Mouse (Mus musculus) stomach, embryonic 16.5 days (tissue): ENCODE results near the gene Prdx5. TPM values are rescaled to one million over a fixed set of nuclear protein-coding genes. Genes with fewer than 3 reads are reported as not detected.

Source experiments
- ATAC-seq: fragments of 200-750 bp; cut with Nextera tagmentation; 2 replicates; pipeline ENCODE4 v1.8.0; 2017; ENCODE audit warnings: moderate number of reproducible peaks, moderate TSS enrichment; ENCODE audit not compliant: insufficient read depth, low FRiP score
- H3K27ac ChIP-seq: fragments of 300-500 bp; sonication (generic); 2 replicates; pipeline ENCODE4 v1.5.1; 2014; ENCODE audit warnings: low read length
- H3K27me3 ChIP-seq: fragments of 300-500 bp; sonication (generic); 2 replicates; pipeline ENCODE4 v1.6.1; 2014; ENCODE audit warnings: low read length, control low read depth, mixed read lengths; ENCODE audit not compliant: control insufficient read depth, insufficient read depth
- H3K36me3 ChIP-seq: fragments of 300-500 bp; sonication (generic); 2 replicates; pipeline ENCODE4 v1.6.1; 2014; ENCODE audit warnings: low read length; ENCODE audit not compliant: control insufficient read depth, insufficient read depth
- H3K4me1 ChIP-seq: fragments of 300-500 bp; sonication (generic); 2 replicates; pipeline ENCODE4 v1.6.1; 2014; ENCODE audit warnings: low read length, control low read depth, mixed read lengths; ENCODE audit not compliant: control insufficient read depth, insufficient read depth
- H3K4me2 ChIP-seq: fragments of 300-500 bp; sonication (generic); 2 replicates; pipeline ENCODE4 v1.6.1; 2014; ENCODE audit warnings: low read depth, low read length, mixed read lengths
- H3K4me3 ChIP-seq: fragments of 300-500 bp; sonication (generic); replicated peaks from 2 replicates; pipeline ENCODE4 v1.5.1; 2014; ENCODE audit warnings: mild to moderate bottlenecking, low read length
- H3K9ac ChIP-seq: fragments of 300-500 bp; sonication (generic); 2 replicates; pipeline ENCODE4 v1.6.1; 2014; ENCODE audit warnings: low read length
- H3K9me3 ChIP-seq: fragments of 300-500 bp; sonication (generic); replicated peaks from 2 replicates; pipeline ENCODE4 v1.6.1; 2016; ENCODE audit warnings: low read length, control low read depth; ENCODE audit not compliant: control insufficient read depth
- WGBS: fragments of 180-500 bp; shearing (Covaris S2); extraction: QIAGEN DNeasy Blood & Tissue Kit; methylation state at CpG from one replicate; pipeline ENCODE4 v1.1.7; 2014; 5-methylcytosine and 5-hydroxymethylcytosine counted together
- polyA plus RNA-seq: library from polyadenylated mRNA; unstranded; fragments of >200 nt; fragmentation: Nextera tagmentation; extraction: Ambion mirVana; gene quantifications from 2 replicates; pipeline ENCODE4 v1.2.1, GENCODE M21; 2015

The Prdx5 gene
- polyA plus RNA-seq, 1 experiment from 2014 or later = 291 TPM

DNA sequence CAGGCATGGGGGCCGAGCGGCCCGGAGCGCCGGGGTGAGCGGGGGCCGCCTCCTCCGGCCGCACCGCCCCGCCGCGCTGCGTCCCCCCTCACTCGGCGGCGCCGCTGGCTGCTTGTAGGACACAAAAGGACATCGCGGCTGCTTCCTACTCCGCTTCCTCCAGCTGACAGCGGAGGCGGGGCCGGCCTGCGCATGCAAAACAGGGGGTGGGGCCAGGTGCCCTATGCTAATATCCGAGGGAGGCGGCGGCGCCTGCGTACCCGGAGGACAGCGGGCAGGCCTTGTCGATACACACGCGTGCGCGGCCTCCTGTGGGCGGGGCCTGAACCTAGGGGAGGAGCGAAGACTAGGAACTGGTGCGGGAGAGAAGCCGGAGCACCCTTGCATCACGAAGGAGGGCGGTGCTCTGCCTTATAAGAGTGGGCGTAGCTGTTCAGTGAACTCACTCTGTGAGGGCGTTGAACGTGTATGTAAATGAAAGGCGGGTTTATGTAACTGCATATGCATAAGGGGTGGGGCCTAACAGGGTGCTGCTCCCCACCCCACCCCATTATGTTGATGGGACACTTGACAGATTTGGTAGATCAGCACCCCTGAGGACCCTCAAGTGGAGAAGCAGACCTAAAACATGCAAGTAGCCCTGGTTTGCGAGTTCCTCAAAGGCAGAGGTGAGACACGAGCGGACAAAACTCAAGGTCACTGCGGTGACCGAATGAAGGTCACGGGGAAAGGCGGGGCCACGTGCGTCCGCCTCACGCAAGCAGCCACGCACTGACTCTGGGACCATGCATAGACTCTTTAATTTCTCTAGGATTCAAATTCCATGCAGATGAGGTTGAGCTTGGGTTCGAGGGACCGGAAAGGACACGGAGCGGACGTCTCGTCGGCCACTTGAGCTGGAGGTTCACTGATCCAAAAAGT is 12.0 kb upstream of the Prdx5 start, which contains the start of gene Esrra:
Gene Esrra (minus strand): TSS at position 167 of the 921 bp plus-strand sequence.
- H3K4me1 ChIP-seq = peaks cover 40% of the 10 kb centered on the region
- under 1% methylated on average over 65 of the region's 66 CpGs for WGBS
- ATAC-seq = peak; percentile 96
- peaks cover 31% of the 10 kb centered on the region for H3K27me3 ChIP-seq
- H3K9me3 ChIP-seq = no peaks in the 10 kb centered on the region; the same call in 1 of the 2 replicates
- H3K27ac ChIP-seq = peak within 1 kb of the TSS; percentile 92
- H3K4me2 ChIP-seq = peak within 1 kb of the TSS; percentile 87
- H3K9ac ChIP-seq = peak within 1 kb of the TSS; percentile 93
- no peaks in the 10 kb centered on the region; the same call in 1 of the 2 replicates for H3K36me3 ChIP-seq
- peak within 1 kb of the TSS; percentile 84 for H3K4me3 ChIP-seq

DNA sequence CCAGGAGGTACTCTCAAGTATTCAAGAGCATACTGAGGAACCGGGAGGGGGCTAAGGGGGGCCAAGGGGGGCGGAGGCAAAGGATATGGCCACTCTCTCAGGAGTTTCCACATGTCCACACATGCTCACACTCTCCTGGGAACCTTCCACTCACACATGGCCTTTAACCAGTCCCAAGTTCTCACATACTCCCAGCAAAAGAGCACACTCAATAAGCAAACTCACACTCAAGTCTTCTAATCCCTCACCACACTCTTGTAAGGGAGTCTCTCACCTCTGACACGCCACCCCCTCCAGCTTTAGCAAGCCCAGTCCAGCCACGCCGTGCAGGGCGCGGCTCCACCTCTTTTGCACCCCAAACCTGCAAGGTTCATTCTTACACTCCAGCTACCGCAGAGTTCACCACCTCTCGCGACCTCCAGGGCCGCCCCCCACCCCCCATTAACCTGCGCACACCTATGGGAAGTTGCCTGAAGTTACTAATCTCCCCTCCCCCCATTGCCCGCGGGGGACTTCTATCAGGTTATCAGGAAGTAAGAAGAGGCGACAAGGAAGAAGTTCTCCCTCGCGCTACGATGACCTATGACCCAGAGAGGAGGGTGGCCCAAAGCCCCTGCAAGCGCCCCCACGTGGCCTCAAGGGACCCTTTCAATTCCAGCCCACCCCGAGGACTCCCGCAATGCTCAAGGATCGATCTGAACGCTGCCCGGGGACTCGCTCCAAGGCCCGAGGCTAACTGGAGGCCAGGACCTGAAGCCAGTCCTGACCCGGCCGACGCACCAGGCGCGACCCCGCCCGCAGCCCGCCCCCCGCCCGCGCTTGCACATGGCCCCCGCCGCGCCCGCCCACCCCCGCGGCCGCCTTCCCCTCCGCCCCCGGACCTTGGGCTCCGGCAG is 11.1 kb upstream of the Prdx5 start:
- H3K9me3 ChIP-seq = no peaks in the 10 kb centered on the region
- H3K9ac ChIP-seq = peak overlapping the region; percentile 93
- peak overlapping the region; percentile 92 for H3K27ac ChIP-seq
- no peak for ATAC-seq
- H3K36me3 ChIP-seq = no peaks in the 10 kb centered on the region; the same call in 1 of the 2 replicates
- H3K4me3 ChIP-seq = peak overlapping the region; percentile 84
- H3K27me3 ChIP-seq = peaks cover 22% of the 10 kb centered on the region
- 3% methylated on average over 47 of the region's 48 CpGs for WGBS
- peaks cover 35% of the 10 kb centered on the region for H3K4me1 ChIP-seq
- peak overlapping the region; percentile 78 for H3K4me2 ChIP-seq

DNA sequence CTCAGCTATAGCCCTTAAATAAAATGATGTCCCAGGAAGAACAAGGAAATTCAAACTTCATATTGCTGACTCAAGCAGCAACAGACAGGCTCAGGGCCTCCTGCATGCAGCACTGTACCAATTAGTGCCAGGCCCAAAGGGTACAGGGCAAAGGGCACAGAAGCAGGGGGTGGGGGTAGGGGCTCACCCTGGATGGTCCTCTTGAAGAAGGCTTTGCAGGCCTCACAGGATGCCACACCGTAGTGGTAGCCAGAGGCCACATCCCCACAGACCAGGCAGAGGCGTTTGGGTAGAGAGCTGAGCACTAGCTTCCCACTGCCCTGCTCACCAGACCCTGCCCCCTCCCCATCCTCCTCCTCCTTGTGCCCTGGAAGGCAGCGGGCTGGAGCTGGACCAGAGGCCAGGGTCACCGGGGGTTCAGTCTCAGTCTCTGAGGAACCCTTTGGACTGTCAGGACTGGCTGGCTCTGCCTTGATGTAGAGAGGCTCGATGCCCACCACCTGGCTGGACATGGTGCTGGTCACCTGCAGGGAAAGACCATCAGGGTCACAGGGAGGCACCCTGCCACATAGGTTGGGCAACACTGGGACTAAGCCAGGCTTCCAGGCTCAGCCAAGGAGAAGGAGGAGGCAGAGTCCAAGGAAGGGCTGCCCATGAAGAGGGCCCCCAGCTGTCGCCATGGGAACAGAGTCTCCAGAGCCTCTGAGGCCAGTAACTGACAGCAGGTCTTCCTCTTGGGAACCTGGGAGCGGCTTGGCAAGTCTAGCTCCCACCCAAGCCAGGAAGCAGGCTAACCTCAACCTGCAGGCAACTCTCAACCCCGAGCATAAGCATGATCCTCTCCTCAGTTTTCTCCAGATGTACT is 10.2 kb upstream of the Prdx5 start:
- H3K4me2 ChIP-seq = peak overlapping the region; percentile 78
- 39% methylated on average over 8 of the region's 8 CpGs for WGBS
- peak overlapping the region; percentile 84 for H3K4me3 ChIP-seq
- peaks cover 13% of the 10 kb centered on the region for H3K27me3 ChIP-seq
- peaks cover 27% of the 10 kb centered on the region for H3K4me1 ChIP-seq
- 0 out of 2 replicates have a peak, but pooled peaks have one; percentile 2 for ATAC-seq
- H3K27ac ChIP-seq = peak overlapping the region; percentile 92
- H3K9me3 ChIP-seq = no peaks in the 10 kb centered on the region
- H3K36me3 ChIP-seq = no peaks in the 10 kb centered on the region; the same call in 1 of the 2 replicates
- peak overlapping the region; percentile 93 for H3K9ac ChIP-seq

DNA sequence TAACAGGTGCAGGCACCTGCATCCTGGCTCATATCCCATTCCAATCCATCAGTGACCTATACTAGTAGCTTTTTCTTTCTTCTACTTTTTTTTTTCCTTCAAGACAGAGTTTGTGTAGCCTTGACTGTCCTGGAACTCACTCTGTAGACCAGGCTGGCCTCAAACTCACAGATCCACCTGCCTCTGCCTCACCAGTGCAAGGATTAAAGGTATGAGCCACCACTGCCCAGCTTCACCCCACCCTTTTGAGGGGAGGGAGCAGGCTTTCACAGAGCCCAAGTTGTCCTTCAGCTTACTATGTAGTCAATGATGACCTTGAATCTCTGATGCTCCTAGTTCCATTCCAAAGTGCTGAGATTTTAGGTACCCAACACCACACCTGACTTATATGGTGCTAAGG is 9.5 kb upstream of the Prdx5 start:
- Histone ChIP-seq H3K27ac (peak overlapping the region; percentile 92), H3K9me3 (no peaks in the 10 kb centered on the region), H3K4me3 (no peak overlapping the region), H3K27me3 (peaks cover 11% of the 10 kb centered on the region), H3K9ac (0 out of 2 replicates have a peak overlapping the region, but pooled peaks have one; percentile 93), H3K36me3 (no peaks in the 10 kb centered on the region; the same call in 1 of the 2 replicates), H3K4me2 (no peak overlapping the region), H3K4me1 (peaks cover 26% of the 10 kb centered on the region)
- ATAC-seq = no peak

DNA sequence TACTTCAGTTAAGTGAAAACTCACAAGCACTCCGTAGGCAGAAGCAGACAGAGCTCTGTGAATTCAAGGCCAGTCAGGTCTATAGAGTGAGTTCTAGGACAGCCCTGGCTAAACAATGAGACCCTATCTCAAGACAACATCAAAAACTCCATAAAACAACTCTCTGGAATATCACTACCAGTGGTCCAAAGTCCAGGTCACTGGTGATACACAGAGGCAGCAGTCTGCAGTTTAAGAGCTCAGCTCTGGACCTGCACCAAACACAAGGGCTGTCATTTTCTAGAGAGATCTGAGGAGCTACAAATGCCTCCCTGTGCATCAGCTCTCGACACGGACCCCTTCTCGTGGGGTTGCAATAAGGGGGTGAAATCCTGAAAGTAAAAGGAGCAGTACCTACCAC is 8.4 kb upstream of the Prdx5 start:
- Histone ChIP-seq H3K27ac (no peak overlapping the region; the same call in 1 of the 2 replicates), H3K36me3 (no peaks in the 10 kb centered on the region; the same call in 1 of the 2 replicates), H3K27me3 (peaks cover 4% of the 10 kb centered on the region; the same call in 1 of the 2 replicates), H3K9ac (no peak overlapping the region), H3K4me3 (no peak overlapping the region), H3K4me1 (peaks cover 26% of the 10 kb centered on the region), H3K9me3 (no peaks in the 10 kb centered on the region), H3K4me2 (no peak overlapping the region)
- 87% methylated on average over 4 of the region's 4 CpGs for WGBS
- ATAC-seq = no peak

DNA sequence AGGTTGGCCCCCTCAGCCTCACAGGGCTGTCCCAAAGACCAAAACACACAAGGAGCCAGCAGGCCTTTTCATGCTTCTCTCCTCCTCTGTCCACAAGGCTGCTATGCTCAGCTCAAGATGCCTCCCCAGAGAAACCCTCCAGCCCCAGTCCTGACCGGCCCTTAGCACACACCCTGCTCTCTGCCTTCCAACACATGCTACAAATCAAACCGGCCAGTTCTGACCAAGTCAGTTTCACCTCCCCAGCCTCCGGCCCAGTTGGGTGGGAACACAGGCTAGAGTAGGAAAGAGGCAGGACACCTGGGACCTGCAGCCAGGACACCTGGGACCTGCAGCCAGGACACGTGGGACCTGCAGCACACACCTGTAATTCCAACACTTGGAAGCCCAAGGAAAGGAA is 6.6 kb upstream of the Prdx5 start:
- Histone ChIP-seq H3K4me1 (peaks cover 26% of the 10 kb centered on the region), H3K27ac (no peak overlapping the region), H3K36me3 (no peaks in the 10 kb centered on the region; the same call in 1 of the 2 replicates), H3K4me2 (no peak overlapping the region), H3K27me3 (no peaks in the 10 kb centered on the region), H3K9ac (no peak overlapping the region; the same call in 1 of the 2 replicates), H3K9me3 (no peaks in the 10 kb centered on the region), H3K4me3 (no peak overlapping the region)
- no peak for ATAC-seq
- WGBS = 68% methylated on average over 4 of the region's 4 CpGs

DNA sequence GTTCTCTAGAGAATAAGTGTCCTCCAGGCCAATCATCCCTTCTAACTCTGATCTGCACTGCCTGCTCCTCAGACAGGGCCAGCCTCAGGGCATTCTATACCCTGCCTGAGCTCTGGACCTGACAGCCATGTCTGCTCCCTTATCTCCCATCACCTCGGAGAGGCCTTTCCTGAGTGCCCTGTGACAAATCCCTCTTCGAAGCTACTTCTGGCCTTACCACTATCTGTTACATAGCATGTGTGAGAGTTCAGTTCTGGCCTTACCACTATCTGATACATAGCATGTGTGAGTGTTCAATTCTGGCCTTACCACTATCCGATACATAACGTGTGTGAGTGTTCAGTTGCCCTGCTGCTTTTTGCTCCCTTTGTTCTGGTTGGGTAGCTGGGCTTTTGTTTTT is 5.4 kb upstream of the Prdx5 start:
- Histone ChIP-seq H3K4me1 (peaks cover 26% of the 10 kb centered on the region), H3K36me3 (no peaks in the 10 kb centered on the region; the same call in 1 of the 2 replicates), H3K4me3 (no peak overlapping the region), H3K4me2 (no peak overlapping the region), H3K9me3 (no peaks in the 10 kb centered on the region), H3K9ac (no peak overlapping the region), H3K27ac (no peak overlapping the region), H3K27me3 (no peaks in the 10 kb centered on the region)
- no peak for ATAC-seq
- WGBS = 72% methylated on average over 4 of the region's 4 CpGs

DNA sequence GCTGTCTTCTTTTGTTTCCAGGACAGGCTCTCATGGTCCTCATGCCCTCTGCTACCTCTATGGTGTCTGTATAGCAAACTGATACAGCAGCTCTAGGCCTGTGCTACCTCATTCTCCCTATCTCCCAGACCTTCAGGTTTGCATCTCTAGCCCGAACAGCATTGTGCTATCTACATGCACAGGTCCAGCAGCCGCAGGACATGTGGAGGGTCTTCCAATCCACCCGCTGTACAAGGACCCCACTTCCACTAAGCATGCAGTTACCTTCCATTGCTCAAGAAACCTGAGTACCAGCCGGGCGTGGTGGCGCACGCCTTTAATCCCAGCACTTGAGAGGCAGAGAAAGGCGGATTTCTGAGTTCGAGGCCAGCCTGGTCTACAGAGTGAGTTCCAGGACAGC is 4.6 kb upstream of the Prdx5 start:
- Histone ChIP-seq H3K27me3 (no peaks in the 10 kb centered on the region), H3K27ac (no peak overlapping the region; the same call in 1 of the 2 replicates), H3K4me3 (no peak overlapping the region), H3K9ac (no peak overlapping the region), H3K4me2 (no peak overlapping the region), H3K36me3 (no peaks in the 10 kb centered on the region; the same call in 1 of the 2 replicates), H3K9me3 (no peaks in the 10 kb centered on the region), H3K4me1 (peaks cover 19% of the 10 kb centered on the region)
- ATAC-seq = no peak
- 91% methylated on average over 9 of the region's 9 CpGs for WGBS
